Mouse (Mus musculus) erythroblast, embryonic 14.5 days (primary cell): Measurements from ENCODE around the gene Pi16. TPM values are rescaled to one million over a fixed set of nuclear protein-coding genes. Genes with fewer than 3 reads are reported as not detected.

Source experiments
- H3K27me3 ChIP-seq: 2 replicates; pipeline ENCODE4 v1.6.1; 2012; ENCODE audit warnings: inconsistent platforms; ENCODE audit not compliant: control insufficient read depth
- H3K36me3 ChIP-seq: 2 replicates; pipeline ENCODE4 v1.6.1; 2012; ENCODE audit warnings: mild to moderate bottlenecking, inconsistent platforms; ENCODE audit not compliant: control insufficient read depth
- H3K4me1 ChIP-seq: 2 replicates; pipeline ENCODE4 v1.6.1; 2012; ENCODE audit warnings: inconsistent platforms; ENCODE audit not compliant: control insufficient read depth
- H3K4me3 ChIP-seq: replicated peaks from 2 replicates; pipeline ENCODE3; 2012; ENCODE audit warnings: moderate library complexity, mild to moderate bottlenecking, inconsistent platforms
- H3K9me3 ChIP-seq: 2 replicates; pipeline ENCODE4 v1.6.1; 2012; ENCODE audit warnings: low read length, inconsistent platforms, mixed read lengths; ENCODE audit not compliant: control insufficient read depth
- GATA1 ChIP-seq: IDR thresholded peaks from 2 replicates; pipeline ENCODE4 v1.6.1; 2012; ENCODE audit warnings: low read length, inconsistent platforms, mixed read lengths
- TAL1 ChIP-seq: IDR thresholded peaks from 3 replicates; pipeline ENCODE4 v1.6.1; 2012; ENCODE audit warnings: low read length, inconsistent platforms, mixed read lengths
- polyA plus RNA-seq: library from polyadenylated mRNA; stranded (reverse); fragments of >175 nt; gene quantifications from 2 replicates; pipeline ENCODE4 v1.2.3, GENCODE M21; 2012

Pi16 gene
- polyA plus RNA-seq, 1 experiment = 0.03 TPM

DNA sequence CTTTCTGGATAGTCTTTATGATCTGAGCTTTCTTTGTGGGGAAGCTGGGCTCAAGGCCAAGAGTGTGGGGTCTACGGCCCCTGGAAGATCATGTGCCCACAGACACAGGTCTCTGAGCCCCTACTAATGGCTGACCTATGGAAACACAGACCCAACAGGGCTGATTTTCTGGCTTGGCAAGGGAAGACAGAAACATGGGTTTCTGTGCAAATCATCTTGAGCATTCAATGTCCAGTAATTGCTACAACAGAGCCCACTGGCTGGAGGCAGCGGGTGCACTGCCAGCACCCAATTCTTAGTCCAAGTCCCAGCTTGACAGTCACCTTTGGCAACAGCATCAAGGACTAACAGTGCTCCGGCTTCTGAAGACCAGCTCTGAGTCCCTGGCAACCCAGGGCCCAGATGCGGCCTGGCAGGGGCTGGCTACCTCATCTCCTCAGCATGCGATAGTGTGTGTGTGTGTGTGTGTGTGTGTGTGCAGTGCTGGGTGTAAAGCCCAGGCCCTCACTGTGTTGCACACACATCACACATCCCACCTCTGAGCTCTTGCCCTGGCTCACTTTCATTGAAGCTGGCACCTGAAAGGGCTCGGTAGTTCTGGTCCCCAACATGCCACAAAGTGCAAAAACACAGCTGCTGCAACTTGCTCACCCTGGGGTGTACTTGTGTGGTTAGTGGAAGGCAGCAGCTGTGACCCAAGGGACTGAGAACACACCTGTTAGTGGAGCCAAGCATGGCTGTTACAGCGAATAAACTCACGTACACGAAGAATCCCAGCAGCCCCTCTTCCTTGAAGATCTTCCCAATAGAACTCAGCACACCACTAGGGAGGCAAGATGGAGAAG is 20.7 kb downstream of the Pi16 start:
- Histone ChIP-seq H3K4me1 (peaks cover 20% of the 10 kb centered on the region), H3K36me3 (peaks cover 78% of the 10 kb centered on the region), H3K4me3 (no peak overlapping the region), H3K9me3 (no peaks in the 10 kb centered on the region), H3K27me3 (no peaks in the 10 kb centered on the region)
- no peak for TF ChIP-seq TAL1
- no peak for TF ChIP-seq GATA1

DNA sequence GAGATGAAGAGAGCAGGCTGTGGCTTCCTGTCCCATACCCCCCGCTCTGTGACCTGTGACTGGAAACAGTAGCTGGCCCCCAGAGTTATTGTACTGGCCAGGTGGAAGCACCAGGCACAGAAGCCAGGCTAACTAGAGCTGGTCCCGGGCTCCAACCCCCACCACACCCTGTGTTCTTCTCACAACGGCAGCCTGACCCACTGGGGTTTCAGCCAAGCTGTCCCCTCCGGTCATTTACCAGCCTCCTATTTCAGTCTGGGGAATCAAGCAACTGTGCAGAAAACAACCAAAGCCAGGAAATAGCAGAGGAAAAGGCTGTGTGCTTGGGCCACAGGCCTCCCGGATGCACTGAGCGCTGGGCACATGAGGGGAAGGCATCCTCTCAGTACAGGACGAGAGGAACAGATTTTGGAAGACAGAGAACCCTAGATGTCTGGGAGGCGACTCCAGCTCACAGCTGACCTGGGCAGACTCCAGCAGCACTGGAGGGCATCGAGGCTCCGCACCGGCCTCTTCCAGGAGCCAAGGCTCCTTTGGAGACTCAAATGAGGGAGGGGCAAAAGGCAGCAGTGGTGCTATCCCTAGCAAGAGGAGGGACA is 21.8 kb downstream of the Pi16 start:
- no peaks in the 10 kb centered on the region for H3K27me3 ChIP-seq
- H3K4me1 ChIP-seq = peaks cover 22% of the 10 kb centered on the region
- no peak overlapping the region for H3K4me3 ChIP-seq
- TF ChIP-seq TAL1 (no peak), GATA1 (no peak)
- no peaks in the 10 kb centered on the region for H3K9me3 ChIP-seq
- peaks cover 78% of the 10 kb centered on the region for H3K36me3 ChIP-seq

GRCm38 (mm10) chr17:29340406-29341261 is 23.2 kb downstream of the Pi16 start:
- Histone ChIP-seq H3K36me3 (peaks cover 76% of the 10 kb centered on the region), H3K4me3 (no peak overlapping the region), H3K4me1 (peaks cover 24% of the 10 kb centered on the region), H3K9me3 (no peaks in the 10 kb centered on the region), H3K27me3 (no peaks in the 10 kb centered on the region)
- TF ChIP-seq TAL1 (no peak), GATA1 (no peak)

- H3K4me1 ChIP-seq = peaks cover 33% of the 10 kb centered on the region
- H3K4me3 ChIP-seq = no peak overlapping the region
- H3K9me3 ChIP-seq = no peaks in the 10 kb centered on the region
- H3K27me3 ChIP-seq = no peaks in the 10 kb centered on the region
- TF ChIP-seq GATA1 (no peak), TAL1 (no peak)
- H3K36me3 ChIP-seq = peaks cover 69% of the 10 kb centered on the region
These were observed 24.1 kb downstream of the Pi16 start for GRCm38 (mm10) chr17:29341591-29342003.

- H3K9me3 ChIP-seq = no peaks in the 10 kb centered on the region
- peaks cover 62% of the 10 kb centered on the region for H3K36me3 ChIP-seq
- TF ChIP-seq GATA1 = no peak
- TF ChIP-seq TAL1 = no peak
- no peak overlapping the region for H3K4me3 ChIP-seq
- peaks cover 40% of the 10 kb centered on the region for H3K4me1 ChIP-seq
- H3K27me3 ChIP-seq = no peaks in the 10 kb centered on the region
These were observed 24.8 kb downstream of the Pi16 start for GRCm38 (mm10) chr17:29342010-29342910.

GRCm38 (mm10) chr17:29343241-29343640 is 25.8 kb downstream of the Pi16 start:
- Histone ChIP-seq H3K4me3 (no peak overlapping the region), H3K9me3 (no peaks in the 10 kb centered on the region), H3K27me3 (no peaks in the 10 kb centered on the region), H3K36me3 (peaks cover 54% of the 10 kb centered on the region), H3K4me1 (peaks cover 48% of the 10 kb centered on the region)
- no peak for TF ChIP-seq TAL1
- no peak for TF ChIP-seq GATA1

- H3K4me1 ChIP-seq = peaks cover 51% of the 10 kb centered on the region
- H3K36me3 ChIP-seq = peaks cover 34% of the 10 kb centered on the region
- no peak overlapping the region for H3K4me3 ChIP-seq
- TF ChIP-seq GATA1 (no peak), TAL1 (no peak)
- H3K9me3 ChIP-seq = no peaks in the 10 kb centered on the region
- H3K27me3 ChIP-seq = no peaks in the 10 kb centered on the region
These were observed 27.8 kb downstream of the Pi16 start for GRCm38 (mm10) chr17:29345272-29345671.

DNA sequence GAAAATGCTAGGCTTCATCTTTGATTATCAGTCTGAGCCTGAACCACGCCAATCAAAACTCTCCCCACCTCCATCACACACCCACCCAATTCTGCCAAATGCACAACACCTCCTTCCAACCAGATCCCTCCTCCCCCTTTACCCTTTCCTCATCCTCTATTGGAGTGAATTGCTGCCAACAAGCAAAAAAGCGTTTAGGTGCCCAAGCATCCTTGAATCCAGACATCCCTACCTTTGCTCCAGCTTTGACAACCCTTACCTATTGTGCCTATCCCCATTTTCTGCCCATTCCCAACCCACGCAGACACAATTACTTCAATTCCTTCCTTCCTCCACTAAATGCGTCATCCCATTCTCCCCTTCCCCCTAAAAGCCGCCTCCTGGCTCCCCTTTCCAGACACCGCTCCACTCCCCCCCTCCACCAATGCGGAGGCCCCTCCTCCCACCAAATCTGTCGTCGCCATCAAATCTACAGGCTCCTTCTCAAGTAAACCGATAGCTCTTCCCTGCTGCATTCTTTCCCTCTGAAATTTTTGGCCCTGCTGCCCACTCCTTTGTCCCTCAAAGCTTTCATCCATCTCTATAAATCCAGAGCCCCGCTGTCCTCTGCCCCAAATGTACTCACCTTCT is 29.1 kb downstream of the Pi16 start:
- Histone ChIP-seq H3K4me1 (peaks cover 46% of the 10 kb centered on the region), H3K9me3 (no peaks in the 10 kb centered on the region), H3K4me3 (peak overlapping the region; percentile 77), H3K36me3 (peaks cover 28% of the 10 kb centered on the region), H3K27me3 (no peaks in the 10 kb centered on the region)
- no peak for TF ChIP-seq GATA1
- no peak for TF ChIP-seq TAL1
